Mouse (Mus musculus): ENCODE measurements around the gene Olfr481. TPM values are rescaled to one million over a fixed set of nuclear protein-coding genes. Genes with fewer than 3 reads are reported as not detected.

Olfr481 gene
- polyA plus RNA-seq (2014; fragmentation: Nextera tagmentation; extraction: Ambion mirVana) = not detected in 2 replicates

GRCm38 (mm10) chr7:108079555-108079954, at the start of gene Olfr481:
Gene Olfr481 (plus strand): TSS chr7:108079855.
- Histone ChIP-seq H3K9ac (no peak within 1 kb of the TSS), H3K4me2 (no peak within 1 kb of the TSS), H3K4me3 (ENCODE audit: low read depth, low read length) (no peak within 1 kb of the TSS), H3K27ac (ENCODE audit: low read depth) (no peak within 1 kb of the TSS), H3K27me3 (ENCODE audit: insufficient read depth, low read length) (no peaks in the 10 kb centered on the region), H3K9me3 (ENCODE audit: low read depth, low read length) (no peaks in the 10 kb centered on the region; the same call in 1 of the 2 replicates), H3K4me1 (ENCODE audit: insufficient read depth) (no peaks in the 10 kb centered on the region), H3K36me3 (ENCODE audit: insufficient read depth) (no peaks in the 10 kb centered on the region)
- ATAC-seq (ENCODE audit: insufficient read depth) (no peak), DNase-seq (no peak)
- TF ChIP-seq CTCF (IDR thresholded peaks at IDR 0.05; ENCODE audit: low read depth) = no peak

DNA sequence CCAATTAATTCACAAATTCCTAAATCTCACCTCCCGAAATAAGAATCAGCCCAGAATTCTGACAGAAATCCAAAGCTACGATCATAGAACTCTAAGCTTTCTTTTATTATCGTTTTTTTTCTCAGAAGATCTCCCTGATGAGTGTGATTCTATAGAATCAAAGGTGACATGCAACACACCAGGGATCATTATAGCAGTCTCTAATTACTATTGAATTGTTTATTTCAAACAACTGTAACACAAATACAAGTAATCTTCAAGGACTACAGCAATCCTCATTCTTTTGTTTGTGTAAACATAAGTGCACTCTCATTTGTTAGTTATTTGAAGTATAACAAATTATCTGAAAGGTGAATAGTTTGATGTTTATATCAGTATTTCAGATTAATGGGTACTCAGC, 45.8 kb upstream of the Olfr481 start, which contains the start of gene Olfr478:
Gene Olfr478, minus strand, starts transcription at position 101 of the 400 bp plus-strand sequence.
- TF ChIP-seq CTCF (IDR thresholded peaks at IDR 0.05; ENCODE audit: low read depth) = no peak
- H3K4me3 ChIP-seq (ENCODE audit: low read depth, low read length) = no peak within 1 kb of the TSS
- no peaks in the 10 kb centered on the region for H3K27me3 ChIP-seq (ENCODE audit: insufficient read depth, low read length)
- 68% methylated on average over 3 of the region's 3 CpGs for WGBS
- DNase-seq (no peak), ATAC-seq (ENCODE audit: insufficient read depth) (no peak)
- no peak within 1 kb of the TSS for H3K9ac ChIP-seq
- no peaks in the 10 kb centered on the region for H3K4me1 ChIP-seq (ENCODE audit: insufficient read depth)
- no peaks in the 10 kb centered on the region; the same call in 1 of the 2 replicates for H3K9me3 ChIP-seq (ENCODE audit: low read depth, low read length)
- H3K4me2 ChIP-seq = no peak within 1 kb of the TSS
- H3K27ac ChIP-seq (ENCODE audit: low read depth) = no peak within 1 kb of the TSS
- no peaks in the 10 kb centered on the region for H3K36me3 ChIP-seq (ENCODE audit: insufficient read depth)

GRCm38 (mm10) chr7:108050393-108050792, 29.3 kb upstream of the Olfr481 start, which contains the start of gene Olfr479:
Gene Olfr479 (plus strand): TSS chr7:108050693.
- ATAC-seq (ENCODE audit: insufficient read depth) (no peak), DNase-seq (no peak)
- Histone ChIP-seq H3K27me3 (ENCODE audit: insufficient read depth, low read length) (no peaks in the 10 kb centered on the region), H3K36me3 (ENCODE audit: insufficient read depth) (no peaks in the 10 kb centered on the region), H3K4me3 (ENCODE audit: low read depth, low read length) (no peak within 1 kb of the TSS), H3K9ac (no peak within 1 kb of the TSS), H3K9me3 (ENCODE audit: low read depth, low read length) (no peaks in the 10 kb centered on the region), H3K4me1 (ENCODE audit: insufficient read depth) (no peaks in the 10 kb centered on the region), H3K4me2 (no peak within 1 kb of the TSS), H3K27ac (ENCODE audit: low read depth) (no peak within 1 kb of the TSS)
- WGBS = 81% methylated on average over 2 of the region's 2 CpGs
- no peak for TF ChIP-seq CTCF (IDR thresholded peaks at IDR 0.05; ENCODE audit: low read depth)

- WGBS = 73% methylated on average over 1 of the region's 1 CpGs
Observed at GRCm38 (mm10) chr7:108067246-108067645, 12.4 kb upstream of the Olfr481 start, which contains the start of gene Olfr480. Gene Olfr480 (minus strand): TSS chr7:108067346.

DNA sequence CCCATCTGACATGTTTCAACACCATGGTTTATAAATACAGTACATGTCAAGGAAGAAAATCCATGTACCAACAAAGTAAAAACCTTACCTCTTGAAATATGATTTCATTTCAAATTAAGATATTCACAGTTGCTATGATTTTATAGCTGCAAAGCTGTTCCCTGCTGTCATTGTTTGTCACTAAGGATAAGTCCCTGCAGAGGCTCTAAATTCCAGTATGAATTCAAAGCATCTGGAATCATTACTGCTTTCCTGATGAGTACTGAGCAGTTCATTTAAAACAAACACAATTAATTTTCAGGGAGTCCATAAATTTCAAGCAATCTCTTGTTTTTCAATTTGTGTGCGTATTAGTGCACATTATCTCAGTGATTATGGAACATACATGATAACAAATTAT, 17.8 kb downstream of the Olfr481 start, which contains the start of gene Olfr482:
Gene Olfr482, minus strand, starts transcription at position 101 of the 400 bp plus-strand sequence.
- Histone ChIP-seq H3K4me2 (no peak within 1 kb of the TSS), H3K4me3 (ENCODE audit: low read depth, low read length) (no peak within 1 kb of the TSS), H3K36me3 (ENCODE audit: insufficient read depth) (no peaks in the 10 kb centered on the region), H3K27me3 (ENCODE audit: insufficient read depth, low read length) (no peaks in the 10 kb centered on the region), H3K4me1 (ENCODE audit: insufficient read depth) (no peaks in the 10 kb centered on the region), H3K27ac (ENCODE audit: low read depth) (no peak within 1 kb of the TSS), H3K9ac (no peak within 1 kb of the TSS), H3K9me3 (ENCODE audit: low read depth, low read length) (no peaks in the 10 kb centered on the region)
- DNase-seq (no peak), ATAC-seq (ENCODE audit: insufficient read depth) (no peak)
- 77% methylated on average over 1 of the region's 1 CpGs for WGBS
- no peak for TF ChIP-seq CTCF (IDR thresholded peaks at IDR 0.05; ENCODE audit: low read depth)

More at GRCm38 (mm10) chr7:108067246-108067645, 12.4 kb upstream of the Olfr481 start, which contains the start of gene Olfr480:
- Histone ChIP-seq H3K9me3 (ENCODE audit: low read depth, low read length) (no peaks in the 10 kb centered on the region), H3K27ac (ENCODE audit: low read depth) (no peak within 1 kb of the TSS), H3K9ac (no peak within 1 kb of the TSS), H3K4me3 (ENCODE audit: low read depth, low read length) (no peak within 1 kb of the TSS), H3K27me3 (ENCODE audit: insufficient read depth, low read length) (no peaks in the 10 kb centered on the region), H3K36me3 (ENCODE audit: insufficient read depth) (no peaks in the 10 kb centered on the region), H3K4me1 (ENCODE audit: insufficient read depth) (no peaks in the 10 kb centered on the region), H3K4me2 (no peak within 1 kb of the TSS)
- no peak for TF ChIP-seq CTCF (IDR thresholded peaks at IDR 0.05; ENCODE audit: low read depth)
- DNase-seq (no peak), ATAC-seq (ENCODE audit: insufficient read depth) (no peak)

DNA sequence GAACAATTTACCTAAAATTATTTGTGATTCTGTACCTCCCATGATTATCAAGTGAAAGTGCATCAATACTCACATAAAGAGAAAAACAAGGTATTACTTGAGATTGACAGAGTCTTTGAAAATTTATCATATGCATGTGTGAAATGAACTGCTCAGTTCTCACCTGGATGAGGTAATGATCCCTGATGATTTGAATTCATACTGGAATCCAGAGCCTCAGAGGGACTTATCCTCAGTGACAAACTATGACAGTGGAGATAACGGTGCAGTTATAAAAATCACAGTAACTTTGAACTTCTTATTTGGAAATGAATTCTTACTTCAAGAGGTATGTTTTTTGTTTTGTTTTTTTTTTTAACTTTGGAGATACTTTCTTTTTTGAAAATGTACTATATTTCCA, 20.9 kb downstream of the Olfr481 start, which contains the start of gene Olfr483:
Gene Olfr483, plus strand, starts transcription at position 301 of the 400 bp plus-strand sequence.
- WGBS = 80% methylated on average over 1 of the region's 1 CpGs
- no peak for TF ChIP-seq CTCF (IDR thresholded peaks at IDR 0.05; ENCODE audit: low read depth)
- Histone ChIP-seq H3K27me3 (ENCODE audit: insufficient read depth, low read length) (no peaks in the 10 kb centered on the region), H3K36me3 (ENCODE audit: insufficient read depth) (no peaks in the 10 kb centered on the region), H3K4me2 (no peak within 1 kb of the TSS), H3K4me3 (ENCODE audit: low read depth, low read length) (no peak within 1 kb of the TSS), H3K9me3 (ENCODE audit: low read depth, low read length) (no peaks in the 10 kb centered on the region), H3K4me1 (ENCODE audit: insufficient read depth) (no peaks in the 10 kb centered on the region), H3K27ac (ENCODE audit: low read depth) (no peak within 1 kb of the TSS), H3K9ac (no peak within 1 kb of the TSS)
- ATAC-seq (ENCODE audit: insufficient read depth) = no peak
- no peak for DNase-seq

GRCm38 (mm10) chr7:108120681-108121080, 41.0 kb downstream of the Olfr481 start:
- 7% methylated on average over 1 of the region's 1 CpGs for WGBS
- H3K36me3 ChIP-seq (ENCODE audit: insufficient read depth) = no peaks in the 10 kb centered on the region
- no peaks in the 10 kb centered on the region for H3K27me3 ChIP-seq (ENCODE audit: insufficient read depth, low read length)
- DNase-seq (no peak), ATAC-seq (ENCODE audit: insufficient read depth) (no peak)
- H3K4me3 ChIP-seq (ENCODE audit: low read depth, low read length) = no peak overlapping the region
- H3K4me1 ChIP-seq (ENCODE audit: insufficient read depth) = no peaks in the 10 kb centered on the region
- H3K9ac ChIP-seq = no peak overlapping the region
- no peaks in the 10 kb centered on the region for H3K9me3 ChIP-seq (ENCODE audit: low read depth, low read length)
- no peak for TF ChIP-seq CTCF (IDR thresholded peaks at IDR 0.05; ENCODE audit: low read depth)
- H3K4me2 ChIP-seq = no peak overlapping the region
- no peak overlapping the region for H3K27ac ChIP-seq (ENCODE audit: low read depth)

Data from lung, embryonic 14.5 days (tissue).